Mouse (Mus musculus): ENCODE measurements around the gene Aldh3b1. TPM values are rescaled to one million over a fixed set of nuclear protein-coding genes. Genes with fewer than 3 reads are reported as not detected.

Gene Aldh3b1
- polyA plus RNA-seq, 1 experiment from 2014 or later = 4.9 TPM

GRCm38 (mm10) chr19:3871468-3871867 is 58.1 kb downstream of the Aldh3b1 start:
- H3K9me3 ChIP-seq (replicated peaks) = no peaks in the 10 kb centered on the region
- H3K27ac ChIP-seq (replicated peaks) = 0 out of 2 replicates have a peak overlapping the region, but pooled peaks have one; percentile 28
- peaks cover under 1% of the 10 kb centered on the region; the same call in 1 of the 2 replicates for H3K36me3 ChIP-seq
- H3K4me3 ChIP-seq (replicated peaks) = no peak overlapping the region
- ATAC-seq (ENCODE audit: insufficient number of reproducible peaks, low FRiP score, low TSS enrichment, low read depth) = no peak
- H3K4me1 ChIP-seq = peaks cover 35% of the 10 kb centered on the region
- no peak overlapping the region for H3K4me2 ChIP-seq (replicated peaks)
- no peaks in the 10 kb centered on the region for H3K27me3 ChIP-seq
- H3K9ac ChIP-seq = no peak overlapping the region

- H3K4me1 ChIP-seq = peaks cover 25% of the 10 kb centered on the region
- ATAC-seq (ENCODE audit: insufficient number of reproducible peaks, low FRiP score, low TSS enrichment, low read depth) = peak; percentile 43; the same call in 1 of the 2 replicates
- H3K9ac ChIP-seq = no peak overlapping the region
- H3K4me3 ChIP-seq (replicated peaks) = no peak overlapping the region
- H3K27me3 ChIP-seq = no peaks in the 10 kb centered on the region
- H3K9me3 ChIP-seq (replicated peaks) = no peaks in the 10 kb centered on the region
- H3K4me2 ChIP-seq (replicated peaks) = no peak overlapping the region
- 32% methylated on average over 1 of the region's 1 CpGs for WGBS
- peaks cover 13% of the 10 kb centered on the region for H3K36me3 ChIP-seq
- peak overlapping the region; percentile 81; the same call in 1 of the 2 replicates for H3K27ac ChIP-seq (replicated peaks)
Measured at GRCm38 (mm10) chr19:3868290-3868689, 61.3 kb downstream of the Aldh3b1 start.

- H3K36me3 ChIP-seq = peaks cover 13% of the 10 kb centered on the region
- peaks cover 8% of the 10 kb centered on the region for H3K4me1 ChIP-seq
- no peak overlapping the region for H3K27ac ChIP-seq (replicated peaks)
- H3K27me3 ChIP-seq = no peaks in the 10 kb centered on the region
- H3K4me3 ChIP-seq (replicated peaks) = no peak overlapping the region
- H3K9me3 ChIP-seq (replicated peaks) = no peaks in the 10 kb centered on the region
- no peak for ATAC-seq (ENCODE audit: insufficient number of reproducible peaks, low FRiP score, low TSS enrichment, low read depth)
- no peak overlapping the region for H3K4me2 ChIP-seq (replicated peaks)
- WGBS = 86% methylated on average over 2 of the region's 2 CpGs
- no peak overlapping the region for H3K9ac ChIP-seq
Measured at GRCm38 (mm10) chr19:3864960-3865359, 64.6 kb downstream of the Aldh3b1 start.

Other genes with a start within 250 kb of the Aldh3b1 start
- 7.7 and 8.6 TPM in 2 replicates for gene Lrp5, start 243.2 kb downstream of the Aldh3b1 start, polyA plus RNA-seq (2015; fragmentation: Nextera tagmentation; extraction: Ambion mirVana)
- 54.4 and 55.9 TPM in 2 replicates for gene 1810055G02Rik, start 221.5 kb downstream of the Aldh3b1 start, polyA plus RNA-seq (2015; fragmentation: Nextera tagmentation; extraction: Ambion mirVana)
- 24.7 and 29.3 TPM in 2 replicates for gene Kmt5b, start 162.4 kb downstream of the Aldh3b1 start, polyA plus RNA-seq (2015; fragmentation: Nextera tagmentation; extraction: Ambion mirVana)
- gene Chka, start 78.0 kb downstream of the Aldh3b1 start, polyA plus RNA-seq (2015; fragmentation: Nextera tagmentation; extraction: Ambion mirVana) = 38.2 and 44.3 TPM in 2 replicates
- 57.5 and 64.3 TPM in 2 replicates for gene Tcirg1, start 22.7 kb downstream of the Aldh3b1 start, polyA plus RNA-seq (2015; fragmentation: Nextera tagmentation; extraction: Ambion mirVana)
- gene Ndufs8, start 17.0 kb downstream of the Aldh3b1 start, polyA plus RNA-seq (2015; fragmentation: Nextera tagmentation; extraction: Ambion mirVana) = 255 and 269 TPM in 2 replicates
- gene Unc93b1, start 5.4 kb upstream of the Aldh3b1 start, polyA plus RNA-seq (2015; fragmentation: Nextera tagmentation; extraction: Ambion mirVana) = 27.7 and 30.0 TPM in 2 replicates
- gene Aldh3b3, start 28.8 kb upstream of the Aldh3b1 start, polyA plus RNA-seq (2015; fragmentation: Nextera tagmentation; extraction: Ambion mirVana) = 2.8 and 3.2 TPM in 2 replicates
- 22.8 and 25.3 TPM in 2 replicates for gene Aldh3b2, start 42.5 kb upstream of the Aldh3b1 start, polyA plus RNA-seq (2015; fragmentation: Nextera tagmentation; extraction: Ambion mirVana)
- 5.5 and 6.0 TPM in 2 replicates for gene Acy3, start 56.8 kb upstream of the Aldh3b1 start, polyA plus RNA-seq (2015; fragmentation: Nextera tagmentation; extraction: Ambion mirVana)
- gene Tbx10, start 62.9 kb upstream of the Aldh3b1 start, polyA plus RNA-seq (2015; fragmentation: Nextera tagmentation; extraction: Ambion mirVana) = not detected in 2 replicates
- 31.0 and 35.8 TPM in 2 replicates for gene Nudt8, start 70.8 kb upstream of the Aldh3b1 start, polyA plus RNA-seq (2015; fragmentation: Nextera tagmentation; extraction: Ambion mirVana)
- 3.9 and 4.7 TPM in 2 replicates for gene Gm49405, start 70.8 kb upstream of the Aldh3b1 start, polyA plus RNA-seq (2015; fragmentation: Nextera tagmentation; extraction: Ambion mirVana)
- gene Doc2g, start 73.5 kb upstream of the Aldh3b1 start, polyA plus RNA-seq (2015; fragmentation: Nextera tagmentation; extraction: Ambion mirVana) = 5.4 and 5.6 TPM in 2 replicates
- gene Ndufv1, start 83.0 kb upstream of the Aldh3b1 start, polyA plus RNA-seq (2015; fragmentation: Nextera tagmentation; extraction: Ambion mirVana) = 190 and 202 TPM in 2 replicates
- 511 and 558 TPM in 2 replicates for gene Gstp1, start 108.2 kb upstream of the Aldh3b1 start, polyA plus RNA-seq (2015; fragmentation: Nextera tagmentation; extraction: Ambion mirVana)
- 3.4 and 3.7 TPM in 2 replicates for gene Gstp2, start 116.2 kb upstream of the Aldh3b1 start, polyA plus RNA-seq (2015; fragmentation: Nextera tagmentation; extraction: Ambion mirVana)
- 0.41 and 0.77 TPM in 2 replicates for gene Gstp3, start 129.8 kb upstream of the Aldh3b1 start, polyA plus RNA-seq (2015; fragmentation: Nextera tagmentation; extraction: Ambion mirVana)
- gene Cabp2, start 151.8 kb upstream of the Aldh3b1 start, polyA plus RNA-seq (2015; fragmentation: Nextera tagmentation; extraction: Ambion mirVana) = not detected in 2 replicates
- 84.6 and 92.8 TPM in 2 replicates for gene Cdk2ap2, start 167.4 kb upstream of the Aldh3b1 start, polyA plus RNA-seq (2015; fragmentation: Nextera tagmentation; extraction: Ambion mirVana)
- gene Pitpnm1, start 170.2 kb upstream of the Aldh3b1 start, polyA plus RNA-seq (2015; fragmentation: Nextera tagmentation; extraction: Ambion mirVana) = 9.7 and 10.8 TPM in 2 replicates
- gene Aip, start 196.1 kb upstream of the Aldh3b1 start, polyA plus RNA-seq (2015; fragmentation: Nextera tagmentation; extraction: Ambion mirVana) = 98.5 and 100 TPM in 2 replicates
- gene Gpr152, start 210.0 kb upstream of the Aldh3b1 start, polyA plus RNA-seq (2015; fragmentation: Nextera tagmentation; extraction: Ambion mirVana) = not detected in 2 replicates
- 0.31 and 0.37 TPM in 2 replicates for gene Cabp4, start 214.2 kb upstream of the Aldh3b1 start, polyA plus RNA-seq (2015; fragmentation: Nextera tagmentation; extraction: Ambion mirVana)
- 159 and 178 TPM in 2 replicates for gene Coro1b, start 218.8 kb upstream of the Aldh3b1 start, polyA plus RNA-seq (2015; fragmentation: Nextera tagmentation; extraction: Ambion mirVana)
- 4.8 and 6.2 TPM in 2 replicates for gene Ptprcap, start 223.8 kb upstream of the Aldh3b1 start, polyA plus RNA-seq (2015; fragmentation: Nextera tagmentation; extraction: Ambion mirVana)
- 66.2 and 70.4 TPM in 2 replicates for gene Rps6kb2, start 233.5 kb upstream of the Aldh3b1 start, polyA plus RNA-seq (2015; fragmentation: Nextera tagmentation; extraction: Ambion mirVana)
- 3.4 and 5.4 TPM in 2 replicates for gene Carns1, start 245.7 kb upstream of the Aldh3b1 start, polyA plus RNA-seq (2015; fragmentation: Nextera tagmentation; extraction: Ambion mirVana)